9 mouse cellular contexts compared by ENCODE assay signal in genomic region chr1:166339110-166339509, GRCm38 (mm10). TPM values are rescaled to one million over a fixed set of nuclear protein-coding genes. Genes with fewer than 3 reads are reported as not detected.
A peak's percentile ranks its signal among the peaks of the same experiment; 100 is the strongest.
DNase-seq lines count a peak whose midpoint lies in the region; ATAC-seq lines count a peak whose summit lies in the region.
"Had no signal": no experiment of that assay in that cellular context is flagged by ENCODE, and none has a peak within 500 bp of the region (broad histone marks: within the 10 kb centered on the region; RNA-seq: fewer than 3 reads in every experiment).

No protein-coding gene starts in this region.

- no peak for ATAC-seq in activated CD4-positive, CD25-positive, alpha-beta regulatory T cell, adult 4 months
- ATAC-seq: intestine, postnatal 0 days had no signal

- DNase-seq in layer of hippocampus, adult 18-20 months (ENCODE audit: low spot score in 2 of 2), result peak; percentile 7 to 42
- DNase-seq in layer of hippocampus, postnatal 14 days (ENCODE audit: low spot score in 2 of 2), result no peak
- DNase-seq in NIH3T3 (ENCODE audit: low read depth), result peak; percentile 9
- peak; percentile 10 for DNase-seq in c-Kit-positive CD71-negative TER-119-negative erythroid progenitor cells, embryonic 14.5 days (ENCODE audit: low read depth)
- DNase-seq in lung, postnatal 36 days, result peak; percentile 70
- no peak for DNase-seq in retina, postnatal 1 day
- DNase-seq in right cerebral cortex, postnatal 25 days, result no peak

RNA-seq across cellular contexts. Expression of gene Tada1, which starts 39.8 kb away (rescaled TPM):
- total RNA-seq in layer of hippocampus, adult 18-20 months (2021), result 10 to 100 TPM; 36.6 to 36.9 TPM
- total RNA-seq in layer of hippocampus, postnatal 14 days (2021), result 10 to 100 TPM; 36.1 to 38.9 TPM
- polyA plus RNA-seq in activated CD4-positive, CD25-positive, alpha-beta regulatory T cell, adult 4 months (2017; shearing (Covaris generic)), result 10 to 100 TPM; 41.1 to 49.6 TPM

Comparison
In these comparisons a context has a peak if more than half of its experiments do, and no peak if none do; other contexts are left out.
1. DNase-seq: peak in layer of hippocampus, adult 18-20 months (2 of 2), NIH3T3 (single experiment), c-Kit-positive CD71-negative TER-119-negative erythroid progenitor cells, embryonic 14.5 days (single experiment) and lung, postnatal 36 days (single experiment); none in layer of hippocampus, postnatal 14 days (0 of 2), retina, postnatal 1 day (single experiment) and right cerebral cortex, postnatal 25 days (single experiment).